Mouse (Mus musculus) liver, embryonic 14.5 days (tissue): ENCODE results near the gene Ggps1.

Experiments used
- CTCF ChIP-seq: IDR thresholded peaks from 2 replicates; pipeline ENCODE4 v1.5.1; 2016; ENCODE audit warnings: antibody characterized with exemption, low read depth, control low read depth
- EP300 ChIP-seq: IDR thresholded peaks from 2 replicates; pipeline ENCODE4 v1.6.1; 2016; ENCODE audit warnings: antibody characterized with exemption, low read depth

GRCm38 (mm10) chr13:14039292-14039965 lies 23.9 kb downstream of the Ggps1 start, which contains the start of gene Tbce:
- TF ChIP-seq CTCF (peak; percentile 44), EP300 (no peak)
